Mouse (Mus musculus) gastrocnemius, postnatal 10 days (tissue): Measurements from ENCODE around the gene Zfp410. TPM values are rescaled to one million over a fixed set of nuclear protein-coding genes. Genes with fewer than 3 reads are reported as not detected.
A peak's percentile ranks its signal among the peaks of the same experiment; 100 is the strongest.
"Not testable (repeated sequence)": the region's sequence is repeated elsewhere in the genome, so short reads cannot be mapped to it uniquely, and the experiment has no call there.

Source experiments
- DNase-seq: peaks from one replicate; pipeline ENCODE4 v3.0.0; 2021; ENCODE audit warnings: mixed read lengths
- long read RNA-seq, 2 experiments: library from polyadenylated mRNA; stranded (forward); transcript quantifications; one replicate each; pipeline ENCODE4 v2.0.0; 2021
- total RNA-seq, 2 experiments: library from RNA; stranded (reverse); gene quantifications; 2 replicates each; pipeline ENCODE4 v1.2.3; 2021

Zfp410 gene
- 10 to 100 TPM; 21.6 to 25.8 TPM for total RNA-seq
- long read RNA-seq, experiment 1, transcript Zfp410-201 (12 exons, 2,597 nt): major isoform, 19 of 33 reads
- long read RNA-seq, experiment 1, partial matches to known transcripts: 0 of 33 reads
- long read RNA-seq, experiment 1, other reads (novel, unspliced or antisense): 13 of 33 reads
- long read RNA-seq, experiment 2, transcript Zfp410-201 (12 exons, 2,597 nt): major isoform, 18 of 28 reads
- long read RNA-seq, experiment 2, partial matches to known transcripts: 3 of 28 reads
- long read RNA-seq, experiment 2, other reads (novel, unspliced or antisense): 7 of 28 reads

GRCm38 (mm10) chr12:84316721-84317621 lies at the start of gene Zfp410:
Gene Zfp410, plus strand, starts transcription at chr12:84316852.
- DNase-seq: peak; percentile 83

- no peak for DNase-seq
Measured at GRCm38 (mm10) chr12:84267264-84267663, 49.4 kb upstream of the Zfp410 start.

- no peak for DNase-seq
Measured at GRCm38 (mm10) chr12:84273366-84273765, 43.3 kb upstream of the Zfp410 start.

GRCm38 (mm10) chr12:84275288-84275687 lies 41.4 kb upstream of the Zfp410 start:
- DNase-seq: no peak

GRCm38 (mm10) chr12:84276288-84276687 lies 40.4 kb upstream of the Zfp410 start:
- no peak for DNase-seq

- DNase-seq: no peak
Measured at GRCm38 (mm10) chr12:84276799-84277198, 39.9 kb upstream of the Zfp410 start.

GRCm38 (mm10) chr12:84277832-84278231 lies 38.8 kb upstream of the Zfp410 start:
- no peak for DNase-seq

- no peak for DNase-seq
Measured at GRCm38 (mm10) chr12:84278901-84279300, 37.8 kb upstream of the Zfp410 start.

GRCm38 (mm10) chr12:84284391-84284790 lies 32.3 kb upstream of the Zfp410 start:
- DNase-seq: no peak

GRCm38 (mm10) chr12:84284885-84285592 lies 31.6 kb upstream of the Zfp410 start, which contains the start of gene Ptgr2:
Gene Ptgr2, plus strand, starts transcription at chr12:84285232.
- peak; percentile 93 for DNase-seq

- no peak for DNase-seq
Measured at GRCm38 (mm10) chr12:84285593-84285968, 31.1 kb upstream of the Zfp410 start.

- peak; percentile 48 for DNase-seq
Measured at GRCm38 (mm10) chr12:84288461-84288860, 28.2 kb upstream of the Zfp410 start.

GRCm38 (mm10) chr12:84297851-84298250 lies 18.8 kb upstream of the Zfp410 start:
- peak; percentile 17 for DNase-seq

- no peak for DNase-seq
Measured at GRCm38 (mm10) chr12:84299265-84299664, 17.4 kb upstream of the Zfp410 start.

GRCm38 (mm10) chr12:84304101-84304500 lies 12.6 kb upstream of the Zfp410 start:
- no peak for DNase-seq

GRCm38 (mm10) chr12:84304554-84304953 lies 12.1 kb upstream of the Zfp410 start:
- DNase-seq: no peak

GRCm38 (mm10) chr12:84311306-84311705 lies 5.3 kb upstream of the Zfp410 start:
- DNase-seq: no peak

GRCm38 (mm10) chr12:84316006-84316405 lies 646 bp upstream of the Zfp410 start:
- no peak for DNase-seq

- no peak for DNase-seq
Measured at GRCm38 (mm10) chr12:84327111-84327512, 10.5 kb downstream of the Zfp410 start.

GRCm38 (mm10) chr12:84336963-84337625 lies 20.4 kb downstream of the Zfp410 start:
- DNase-seq: no peak

GRCm38 (mm10) chr12:84347192-84347591 lies 30.5 kb downstream of the Zfp410 start:
- DNase-seq: peak; percentile 15

- DNase-seq: not testable (repeated sequence)
Measured at GRCm38 (mm10) chr12:84358699-84359098, 42.0 kb downstream of the Zfp410 start.
